Mouse (Mus musculus): Measurements from ENCODE around the gene Spink2.
"Not testable (repeated sequence)": the region's sequence is repeated elsewhere in the genome, so short reads cannot be mapped to it uniquely, and the experiment has no call there.

The Spink2 gene

GRCm38 (mm10) chr5:77202238-77202637, 9.0 kb downstream of the Spink2 start:
- in situ Hi-C loops (cut with MboI; ENCODE audit: unreplicated experiment in 2 of 2), result loop anchor here (25.0 kb wide), 3 partner anchors 215 to 615 kb away; partner anchors contain the start of gene Cep135 (in 1 of the 2)

GRCm38 (mm10) chr5:77200695-77201094, 10.6 kb downstream of the Spink2 start:
- in situ Hi-C loops (cut with MboI; ENCODE audit: unreplicated experiment in 2 of 2), result loop anchor here (25.0 kb wide), 3 partner anchors 213 to 613 kb away; partner anchors contain the start of gene Cep135 (in 1 of the 2)

GRCm38 (mm10) chr5:77193951-77194350, 17.3 kb downstream of the Spink2 start:
- in situ Hi-C loops (cut with MboI; ENCODE audit: unreplicated experiment in 2 of 2), result loop anchor here in 1 of 2 experiments (5.0 kb wide), 1 partner anchor 33 kb away; no protein-coding TSS in a partner anchor

GRCm38 (mm10) chr5:77193266-77193665, 18.0 kb downstream of the Spink2 start:
- in situ Hi-C loops (cut with MboI; ENCODE audit: unreplicated experiment in 2 of 2), result loop anchor here in 1 of 2 experiments (5.0 kb wide), 1 partner anchor 34 kb away; no protein-coding TSS in a partner anchor

- in situ Hi-C loops (cut with MboI; ENCODE audit: unreplicated experiment in 2 of 2), result loop anchor here in 1 of 2 experiments (5.0 kb wide), 1 partner anchor 36 kb away; no protein-coding TSS in a partner anchor
Observed at GRCm38 (mm10) chr5:77191631-77192030, 19.6 kb downstream of the Spink2 start.

- in situ Hi-C loops (cut with MboI; ENCODE audit: unreplicated experiment in 2 of 2), result loop anchor here in 1 of 2 experiments (5.0 kb wide), 1 partner anchor 36 kb away; no protein-coding TSS in a partner anchor
Observed at GRCm38 (mm10) chr5:77191106-77191505, 20.2 kb downstream of the Spink2 start.

GRCm38 (mm10) chr5:77188738-77189137, 22.5 kb downstream of the Spink2 start:
- in situ Hi-C loops (cut with MboI; ENCODE audit: unreplicated experiment in 2 of 2), result no loop called here

- in situ Hi-C loops (cut with MboI; ENCODE audit: unreplicated experiment in 2 of 2), result no loop called here
Observed at GRCm38 (mm10) chr5:77185351-77185750, 25.9 kb downstream of the Spink2 start.

GRCm38 (mm10) chr5:77183876-77184275, 27.4 kb downstream of the Spink2 start:
- in situ Hi-C loops (cut with MboI; ENCODE audit: unreplicated experiment in 2 of 2), result not testable (repeated sequence)

GRCm38 (mm10) chr5:77183338-77183737, 27.9 kb downstream of the Spink2 start:
- in situ Hi-C loops (cut with MboI; ENCODE audit: unreplicated experiment in 2 of 2), result no loop called here

GRCm38 (mm10) chr5:77181508-77181907, 29.8 kb downstream of the Spink2 start:
- in situ Hi-C loops (cut with MboI; ENCODE audit: unreplicated experiment in 2 of 2), result no loop called here

- in situ Hi-C loops (cut with MboI; ENCODE audit: unreplicated experiment in 2 of 2), result no loop called here
Observed at GRCm38 (mm10) chr5:77178976-77179375, 32.3 kb downstream of the Spink2 start.

GRCm38 (mm10) chr5:77178008-77178407, 33.3 kb downstream of the Spink2 start:
- in situ Hi-C loops (cut with MboI; ENCODE audit: unreplicated experiment in 2 of 2), result no loop called here

GRCm38 (mm10) chr5:77174779-77175178, 36.5 kb downstream of the Spink2 start:
- in situ Hi-C loops (cut with MboI; ENCODE audit: unreplicated experiment in 2 of 2), result no loop called here

- in situ Hi-C loops (cut with MboI; ENCODE audit: unreplicated experiment in 2 of 2), result no loop called here
Observed at GRCm38 (mm10) chr5:77170593-77170992, 40.7 kb downstream of the Spink2 start.

- in situ Hi-C loops (cut with MboI; ENCODE audit: unreplicated experiment in 2 of 2), result loop anchor here in 1 of 2 experiments (5.0 kb wide), 1 partner anchor 35 kb away; no protein-coding TSS in a partner anchor
Observed at GRCm38 (mm10) chr5:77167306-77167945, 43.8 kb downstream of the Spink2 start.

- in situ Hi-C loops (cut with MboI; ENCODE audit: unreplicated experiment in 2 of 2), result loop anchor here in 1 of 2 experiments (5.0 kb wide), 1 partner anchor 34 kb away; no protein-coding TSS in a partner anchor
Observed at GRCm38 (mm10) chr5:77165703-77166625, 45.3 kb downstream of the Spink2 start.

GRCm38 (mm10) chr5:77163597-77163996, 47.7 kb downstream of the Spink2 start:
- in situ Hi-C loops (cut with MboI; ENCODE audit: unreplicated experiment in 2 of 2), result no loop called here

- in situ Hi-C loops (cut with MboI; ENCODE audit: unreplicated experiment in 2 of 2), result no loop called here
Observed at GRCm38 (mm10) chr5:77162566-77162965, 48.7 kb downstream of the Spink2 start.

- in situ Hi-C loops (cut with MboI; ENCODE audit: unreplicated experiment in 2 of 2), result no loop called here
Observed at GRCm38 (mm10) chr5:77157777-77158540, 53.3 kb downstream of the Spink2 start.
